Mouse (Mus musculus) embryonic facial prominence, embryonic 10.5 days (tissue): ENCODE results near the gene Cfap299. TPM values are rescaled to one million over a fixed set of nuclear protein-coding genes. Genes with fewer than 3 reads are reported as not detected.
"Not testable (repeated sequence)": the region's sequence is repeated elsewhere in the genome, so short reads cannot be mapped to it uniquely, and the experiment has no call there.

Experiments
- DNase-seq: peaks from one replicate; pipeline ENCODE4 v3.0.0-alpha.2; 2017; ENCODE audit warnings: low spot score
- H3K27ac ChIP-seq: fragments of 300-500 bp; sonication (generic); replicated peaks from 2 replicates; pipeline ENCODE4 v1.5.1; 2016; ENCODE audit warnings: mild to moderate bottlenecking
- H3K27me3 ChIP-seq: fragments of 300-500 bp; sonication (generic); replicated peaks from 2 replicates; pipeline ENCODE4 v1.6.1; 2016; ENCODE audit warnings: low read depth, mild to moderate bottlenecking; ENCODE audit not compliant: poor library complexity, severe bottlenecking
- H3K36me3 ChIP-seq: fragments of 300-500 bp; sonication (generic); replicated peaks from 2 replicates; pipeline ENCODE4 v1.6.1; 2016; ENCODE audit warnings: mild to moderate bottlenecking, moderate library complexity
- H3K4me1 ChIP-seq: fragments of 300-500 bp; sonication (generic); 2 replicates; pipeline ENCODE4 v1.6.1; 2016
- H3K4me3 ChIP-seq: fragments of 300-500 bp; sonication (generic); 2 replicates; pipeline ENCODE4 v1.5.1; 2016; ENCODE audit warnings: mild to moderate bottlenecking, moderate library complexity
- H3K9me3 ChIP-seq: fragments of 300-500 bp; sonication (generic); 2 replicates; pipeline ENCODE4 v1.6.1; 2016; ENCODE audit warnings: mild to moderate bottlenecking
- WGBS: fragments of 180-500 bp; shearing (Covaris S2); methylation state at CpG from one replicate; pipeline ENCODE4 v1.1.7; 2016; 5-methylcytosine and 5-hydroxymethylcytosine counted together
- polyA plus RNA-seq: library from polyadenylated mRNA; unstranded; fragments of >200 nt; fragmentation: Nextera tagmentation; extraction: Ambion mirVana; gene quantifications from 2 replicates; pipeline ENCODE4 v1.2.1, GENCODE M21; 2016

Cfap299 gene
- polyA plus RNA-seq, result 0.26 and 0.30 TPM in 2 replicates

- Histone ChIP-seq H3K9me3 (no peaks in the 10 kb centered on the region), H3K27ac (no peak within 1 kb of the TSS; the same call in 1 of the 2 replicates)
- WGBS, result 1% methylated on average over 46 of the region's 46 CpGs
Observed at GRCm38 (mm10) chr5:98328848-98329624, at the start of gene Cfap299. Gene Cfap299, plus strand, starts transcription at chr5:98329304.

GRCm38 (mm10) chr5:98281993-98282392, 47.1 kb upstream of the Cfap299 start:
- peaks cover 12% of the 10 kb centered on the region for H3K4me1 ChIP-seq
- WGBS, result 47% methylated on average over 9 of the region's 9 CpGs
- no peaks in the 10 kb centered on the region for H3K36me3 ChIP-seq
- peaks cover 16% of the 10 kb centered on the region for H3K27me3 ChIP-seq
- no peak overlapping the region for H3K4me3 ChIP-seq
- no peaks in the 10 kb centered on the region for H3K9me3 ChIP-seq
- H3K27ac ChIP-seq, result no peak overlapping the region
- no peak for DNase-seq

More at GRCm38 (mm10) chr5:98328848-98329624, at the start of gene Cfap299:
- H3K27me3 ChIP-seq, result peaks cover 26% of the 10 kb centered on the region
- H3K4me1 ChIP-seq, result peaks cover 7% of the 10 kb centered on the region
- peak within 1 kb of the TSS; percentile 67 for H3K4me3 ChIP-seq
- H3K36me3 ChIP-seq, result no peaks in the 10 kb centered on the region
- peak; percentile 90 for DNase-seq

DNA sequence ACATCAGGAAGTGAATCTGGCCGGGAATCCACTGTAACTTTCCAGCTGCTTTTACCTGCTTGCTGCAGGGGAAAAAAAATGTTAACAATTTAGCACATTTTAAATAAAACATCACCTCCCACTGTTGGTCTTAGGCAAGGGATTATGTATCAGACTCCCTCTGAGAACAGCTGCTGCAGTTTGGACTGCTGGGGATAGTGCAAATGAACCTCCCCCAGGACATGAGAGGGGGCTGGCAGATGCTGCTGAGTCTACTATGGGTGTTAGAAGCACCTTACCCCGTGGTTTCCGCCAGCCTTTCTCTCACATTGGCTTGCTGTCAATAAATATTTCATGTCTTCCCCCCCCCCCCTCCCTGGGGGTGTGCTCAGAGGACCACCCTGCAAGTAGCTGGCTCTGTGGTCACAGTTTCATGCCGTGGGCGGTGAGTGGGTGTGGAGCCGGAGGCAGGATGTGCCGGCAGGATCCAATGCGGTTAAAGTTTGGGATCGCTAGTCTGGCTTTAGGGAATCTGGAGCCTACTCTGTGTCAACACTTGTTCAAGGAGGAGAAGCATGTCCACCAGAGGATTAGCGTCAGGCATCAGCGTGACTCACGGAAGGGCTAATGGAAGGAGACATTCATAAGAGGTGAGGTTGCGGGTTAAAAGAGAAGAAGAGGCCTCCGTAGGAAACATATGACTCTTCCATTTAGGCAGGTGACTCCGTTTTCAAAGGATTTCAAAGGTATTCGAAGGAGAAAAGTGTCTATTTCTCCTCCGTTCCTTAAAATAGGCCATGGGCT, 45.2 kb upstream of the Cfap299 start:
- 40% methylated on average over 17 of the region's 17 CpGs for WGBS
- no peaks in the 10 kb centered on the region for H3K9me3 ChIP-seq
- 0 out of 2 replicates have a peak overlapping the region, but pooled peaks have one; percentile 11 for H3K4me3 ChIP-seq
- peaks cover 12% of the 10 kb centered on the region for H3K4me1 ChIP-seq
- H3K36me3 ChIP-seq, result no peaks in the 10 kb centered on the region
- H3K27ac ChIP-seq, result no peak overlapping the region
- peaks cover 16% of the 10 kb centered on the region for H3K27me3 ChIP-seq
- DNase-seq, result peak; percentile 36

DNA sequence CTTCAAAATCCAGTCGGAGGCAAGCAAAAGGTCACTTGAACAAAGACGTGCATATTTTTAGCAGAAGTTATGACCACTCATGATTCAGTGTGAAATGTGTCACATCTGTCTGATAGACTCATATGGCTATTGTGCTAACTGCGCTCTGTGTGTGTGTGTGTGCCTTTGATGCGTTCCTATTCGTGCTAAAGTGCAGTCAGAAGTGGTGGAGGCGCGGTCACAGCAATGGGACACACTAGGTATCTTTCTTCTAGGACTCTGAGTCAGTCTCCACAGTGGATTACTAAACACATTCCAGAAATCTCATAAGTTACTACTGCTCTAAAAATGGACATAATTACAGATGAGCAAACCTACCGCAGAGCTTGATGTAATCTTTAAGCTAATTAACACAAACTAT, 38.5 kb upstream of the Cfap299 start:
- H3K4me1 ChIP-seq, result peaks cover 16% of the 10 kb centered on the region
- H3K27me3 ChIP-seq, result peaks cover 48% of the 10 kb centered on the region
- no peaks in the 10 kb centered on the region for H3K36me3 ChIP-seq
- H3K27ac ChIP-seq, result no peak overlapping the region
- DNase-seq, result no peak
- H3K9me3 ChIP-seq, result no peaks in the 10 kb centered on the region
- H3K4me3 ChIP-seq, result no peak overlapping the region
- WGBS, result 88% methylated on average over 8 of the region's 8 CpGs

GRCm38 (mm10) chr5:98292388-98293048, 36.6 kb upstream of the Cfap299 start:
- H3K27ac ChIP-seq, result no peak overlapping the region
- no peaks in the 10 kb centered on the region for H3K36me3 ChIP-seq
- no peaks in the 10 kb centered on the region for H3K9me3 ChIP-seq
- peak overlapping the region; percentile 50 for H3K4me3 ChIP-seq
- WGBS, result 2% methylated on average over 19 of the region's 19 CpGs
- DNase-seq, result no peak
- peaks cover 16% of the 10 kb centered on the region for H3K4me1 ChIP-seq
- H3K27me3 ChIP-seq, result peaks cover 48% of the 10 kb centered on the region

DNA sequence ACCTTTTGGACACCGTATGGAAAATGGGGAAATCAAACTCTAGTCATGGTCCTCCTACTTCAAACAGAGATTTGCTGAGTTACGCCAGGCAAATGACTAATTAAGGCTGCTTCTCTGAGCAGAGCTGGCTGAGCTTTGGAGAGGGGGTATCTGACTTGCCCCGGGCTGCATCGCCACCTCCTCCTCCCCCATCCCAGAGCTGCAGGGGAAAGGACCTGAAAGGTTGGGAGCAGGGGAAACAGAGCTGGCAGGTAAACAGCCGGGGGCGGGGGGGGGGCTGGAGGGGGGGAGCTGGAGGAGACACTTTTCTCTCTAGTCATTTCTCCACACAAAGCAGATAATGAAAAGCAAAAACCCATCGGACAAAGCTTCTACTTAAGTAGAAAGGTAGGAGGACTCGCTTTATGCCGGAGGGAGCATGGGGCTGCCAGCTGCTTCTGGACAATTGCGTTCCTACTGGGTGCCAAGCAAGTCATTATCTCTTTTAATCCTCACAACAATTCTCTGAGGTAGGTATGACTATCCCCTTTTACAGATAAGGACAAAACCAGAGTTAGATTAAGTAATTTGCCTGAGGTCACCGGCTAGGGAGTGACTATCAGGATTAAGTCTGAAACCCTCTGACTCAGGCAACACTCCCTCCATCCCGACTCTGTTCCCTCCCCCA, 35.9 kb upstream of the Cfap299 start:
- peak; percentile 43 for DNase-seq
- peaks cover 16% of the 10 kb centered on the region for H3K4me1 ChIP-seq
- H3K9me3 ChIP-seq, result no peaks in the 10 kb centered on the region
- no peaks in the 10 kb centered on the region for H3K36me3 ChIP-seq
- no peak overlapping the region for H3K27ac ChIP-seq
- peaks cover 48% of the 10 kb centered on the region for H3K27me3 ChIP-seq
- H3K4me3 ChIP-seq, result peak overlapping the region; percentile 50
- WGBS, result 2% methylated on average over 12 of the region's 12 CpGs

DNA sequence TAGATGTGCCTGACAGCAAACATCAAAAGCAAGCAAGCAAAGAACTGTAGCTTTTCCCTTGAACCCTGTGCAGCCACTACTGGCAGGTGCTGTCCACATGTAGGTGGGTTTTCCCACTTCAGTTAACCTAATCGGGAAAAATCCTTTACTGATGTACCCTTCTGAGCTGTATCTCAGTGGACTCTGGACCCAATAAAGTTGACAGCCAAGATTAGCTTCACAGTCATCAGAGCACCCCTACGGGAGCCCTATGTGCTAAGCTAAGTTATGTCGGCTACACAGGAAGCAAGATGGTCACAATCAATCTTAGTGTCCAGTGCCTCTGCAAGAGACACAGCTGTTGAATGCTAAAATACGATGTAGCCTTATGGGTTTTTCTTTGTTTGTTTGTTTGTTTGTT, 29.0 kb upstream of the Cfap299 start:
- DNase-seq, result no peak
- H3K27me3 ChIP-seq, result no peaks in the 10 kb centered on the region
- H3K36me3 ChIP-seq, result no peaks in the 10 kb centered on the region
- 91% methylated on average over 4 of the region's 4 CpGs for WGBS
- no peak overlapping the region for H3K4me3 ChIP-seq
- H3K27ac ChIP-seq, result no peak overlapping the region
- no peaks in the 10 kb centered on the region for H3K4me1 ChIP-seq
- H3K9me3 ChIP-seq, result no peaks in the 10 kb centered on the region

DNA sequence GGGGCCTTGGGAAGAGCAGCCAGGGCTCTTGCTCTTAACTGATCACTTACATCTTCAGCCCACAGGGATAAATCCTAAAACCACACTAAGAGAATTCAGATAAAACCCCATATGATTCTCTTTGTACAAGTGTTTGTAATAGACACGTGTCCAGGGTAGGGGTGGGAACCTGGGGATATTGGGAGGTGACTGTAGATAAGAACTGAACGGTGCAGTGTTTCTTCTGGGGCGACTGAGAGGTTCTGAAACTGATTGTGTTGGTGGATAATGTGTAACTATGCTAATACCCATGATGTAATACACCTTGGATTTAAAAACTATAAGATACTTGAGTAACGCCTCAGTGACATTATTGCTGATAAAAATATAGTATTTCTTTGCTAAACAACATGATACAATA, 23.4 kb upstream of the Cfap299 start:
- 0 out of 2 replicates have a peak, but pooled peaks cover 3% of the 10 kb centered on the region for H3K27me3 ChIP-seq
- no peaks in the 10 kb centered on the region for H3K4me1 ChIP-seq
- H3K4me3 ChIP-seq, result no peak overlapping the region
- no peaks in the 10 kb centered on the region for H3K36me3 ChIP-seq
- no peak overlapping the region for H3K27ac ChIP-seq
- no peaks in the 10 kb centered on the region for H3K9me3 ChIP-seq
- WGBS, result 91% methylated on average over 4 of the region's 4 CpGs
- no peak for DNase-seq

DNA sequence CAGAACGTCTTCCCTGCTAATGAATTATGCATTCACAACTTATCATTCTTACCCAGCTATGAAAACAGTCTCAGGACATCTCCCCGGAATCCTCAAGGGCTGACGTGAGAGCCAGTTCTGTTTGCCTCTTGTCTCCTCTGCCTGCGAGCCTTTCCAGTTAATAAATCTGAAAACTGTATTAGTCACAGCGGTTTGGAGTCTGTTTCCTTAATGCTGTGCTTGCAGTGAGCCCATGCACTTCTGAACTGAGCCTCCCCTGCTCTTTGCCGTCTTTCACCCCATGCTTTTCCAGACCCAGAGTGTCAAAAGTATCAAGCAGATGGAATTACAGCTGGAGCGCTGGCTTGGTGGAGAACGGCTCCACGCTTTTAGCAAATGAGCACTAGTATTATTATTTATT, 22.6 kb upstream of the Cfap299 start:
- no peaks in the 10 kb centered on the region for H3K36me3 ChIP-seq
- 0 out of 2 replicates have a peak, but pooled peaks cover 4% of the 10 kb centered on the region for H3K27me3 ChIP-seq
- no peaks in the 10 kb centered on the region for H3K4me1 ChIP-seq
- H3K27ac ChIP-seq, result no peak overlapping the region
- 65% methylated on average over 9 of the region's 9 CpGs for WGBS
- DNase-seq, result no peak
- H3K9me3 ChIP-seq, result no peaks in the 10 kb centered on the region
- no peak overlapping the region for H3K4me3 ChIP-seq

DNA sequence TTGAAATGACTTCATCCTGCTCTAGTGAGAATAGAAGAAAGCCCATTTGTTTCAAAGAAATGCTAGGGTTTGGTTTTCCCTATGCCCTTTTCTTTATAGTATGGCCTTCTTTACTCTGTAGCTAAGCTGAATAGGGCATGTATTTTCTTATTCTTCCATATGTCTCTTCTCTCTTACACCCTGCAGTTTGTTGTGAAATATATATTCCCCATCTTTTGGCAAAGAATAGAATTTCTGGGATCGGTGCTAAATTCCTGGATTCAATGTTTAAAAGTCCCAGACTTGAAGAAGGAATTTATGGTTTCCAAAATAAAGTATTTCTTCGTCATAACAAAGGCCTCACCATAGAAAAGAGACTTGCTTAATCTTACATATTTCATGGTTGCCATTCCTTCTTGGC, 2.5 kb upstream of the Cfap299 start:
- 89% methylated on average over 2 of the region's 2 CpGs for WGBS
- H3K36me3 ChIP-seq, result no peaks in the 10 kb centered on the region
- peaks cover 26% of the 10 kb centered on the region for H3K27me3 ChIP-seq
- no peak overlapping the region for H3K27ac ChIP-seq
- H3K4me1 ChIP-seq, result peaks cover 7% of the 10 kb centered on the region
- no peak overlapping the region for H3K4me3 ChIP-seq
- DNase-seq, result no peak
- H3K9me3 ChIP-seq, result no peaks in the 10 kb centered on the region

DNA sequence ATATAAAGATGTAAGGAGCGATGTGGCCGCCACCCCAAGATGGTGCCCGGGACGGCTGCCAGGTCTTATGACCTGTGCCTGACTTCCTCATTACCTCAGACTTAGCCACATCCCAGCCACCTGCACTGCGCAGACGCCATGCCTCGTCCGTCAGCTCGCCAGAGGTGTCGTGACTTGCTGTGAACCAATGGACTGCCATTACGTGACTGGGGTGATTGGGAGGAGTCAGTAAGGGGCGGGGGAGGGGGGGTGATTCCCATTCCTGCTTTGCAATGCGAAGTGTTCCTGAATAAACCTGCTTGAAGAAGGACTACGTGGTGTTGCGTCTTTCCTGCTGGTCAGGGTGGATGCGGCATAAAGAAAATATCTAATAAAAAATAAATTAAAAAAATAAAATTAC, 14.6 kb downstream of the Cfap299 start:
- not testable (repeated sequence) for H3K36me3 ChIP-seq, DNase-seq, H3K9me3 ChIP-seq, H3K4me3 ChIP-seq, H3K27me3 ChIP-seq, H3K27ac ChIP-seq, H3K4me1 ChIP-seq
- WGBS, result 93% methylated on average over 16 of the region's 16 CpGs

DNA sequence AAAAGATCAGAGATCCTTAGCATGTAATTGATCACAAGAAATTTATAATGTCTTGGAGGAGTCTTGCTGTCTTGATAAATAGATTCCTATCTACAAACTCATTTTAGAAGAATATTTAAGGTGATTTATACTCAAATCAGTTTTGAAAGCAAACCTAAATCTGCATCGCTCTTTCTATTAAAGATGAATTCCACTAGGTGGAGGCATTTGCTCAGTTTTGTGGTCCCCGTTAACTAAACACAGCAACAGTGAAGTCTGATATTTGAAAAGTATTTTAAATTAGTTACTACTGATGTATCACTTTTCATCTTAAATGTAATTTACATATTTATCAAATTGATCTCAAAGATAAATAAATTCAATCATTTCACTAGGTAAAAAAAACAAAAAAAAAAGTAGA, 15.5 kb downstream of the Cfap299 start:
- Histone ChIP-seq H3K4me1 (0 out of 2 replicates have a peak, but pooled peaks cover 3% of the 10 kb centered on the region), H3K27ac (no peak overlapping the region), H3K27me3 (no peaks in the 10 kb centered on the region), H3K4me3 (no peak overlapping the region), H3K36me3 (no peaks in the 10 kb centered on the region), H3K9me3 (no peaks in the 10 kb centered on the region)
- WGBS, result 71% methylated on average over 2 of the region's 2 CpGs
- DNase-seq, result no peak
